Mouse (Mus musculus): Measurements from ENCODE around the gene Olfr91.
A peak's percentile ranks its signal among the peaks of the same experiment; 100 is the strongest.
"Not testable (repeated sequence)": the region's sequence is repeated elsewhere in the genome, so short reads cannot be mapped to it uniquely, and the experiment has no call there.

The Olfr91 gene

DNA sequence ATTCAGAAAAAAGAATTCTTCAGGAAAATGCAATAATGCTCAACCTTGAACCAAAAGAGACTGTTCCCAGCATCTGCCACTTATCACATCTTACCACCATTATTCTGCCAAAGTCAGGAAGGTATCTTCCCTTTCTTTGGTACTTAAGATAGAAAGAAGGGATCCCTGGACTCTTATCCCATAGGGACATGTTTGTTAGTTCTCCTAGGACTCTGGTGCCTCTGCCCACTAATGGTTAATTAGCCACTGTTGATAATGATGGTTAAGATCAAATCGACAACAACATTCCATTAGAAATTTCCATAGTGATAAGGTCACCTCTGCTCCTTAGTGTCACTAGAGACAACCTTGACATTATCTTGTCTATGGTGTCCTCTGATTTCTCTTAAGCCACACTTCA lies at the start of gene Olfr91:
Olfr91 (minus strand) TSS at position 101 of the 400 bp plus-strand sequence.
- DNase-seq, result no peak

DNA sequence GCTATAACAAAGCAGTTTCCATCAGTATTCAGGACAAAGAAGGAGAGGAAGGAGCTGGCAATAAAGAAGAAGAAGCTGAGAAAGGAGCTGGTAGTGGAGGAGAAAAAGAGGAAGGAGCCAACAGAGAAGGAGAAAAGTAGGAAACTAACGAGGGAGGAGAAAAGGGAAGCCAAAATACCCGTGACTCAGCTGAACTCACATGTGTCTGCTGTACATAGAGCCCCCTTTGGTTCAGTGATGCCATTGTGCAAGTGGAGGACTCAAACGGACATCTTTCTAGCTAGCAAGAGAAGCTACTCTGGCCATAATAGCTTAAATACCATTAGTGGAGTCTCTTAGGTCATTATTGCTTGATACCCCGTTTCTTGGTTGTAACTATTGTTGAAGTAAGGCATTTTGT lies 33.3 kb upstream of the Olfr91 start:
- not testable (repeated sequence) for DNase-seq

DNA sequence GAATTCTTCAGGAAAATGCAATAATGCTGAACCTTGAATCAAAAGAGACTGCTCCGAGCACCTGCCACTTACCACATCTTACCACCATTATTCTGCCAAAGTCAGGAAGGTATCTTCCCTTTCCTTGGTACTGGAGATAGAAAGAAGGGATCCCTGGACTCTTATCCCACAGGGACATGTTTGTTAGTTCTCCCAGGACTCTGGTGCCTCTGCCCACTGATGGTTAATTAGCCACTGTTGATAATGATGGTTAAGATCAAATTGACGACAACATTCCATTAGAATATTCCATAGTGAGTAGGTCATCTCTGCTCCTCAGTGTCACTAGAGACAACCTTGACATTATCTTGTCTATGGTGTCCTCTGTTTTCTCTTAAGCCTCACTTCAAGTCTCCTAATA lies 21.9 kb upstream of the Olfr91 start, which contains the start of gene Olfr92:
Olfr92 (minus strand) TSS at position 101 of the 400 bp plus-strand sequence.
- DNase-seq, result no peak

DNA sequence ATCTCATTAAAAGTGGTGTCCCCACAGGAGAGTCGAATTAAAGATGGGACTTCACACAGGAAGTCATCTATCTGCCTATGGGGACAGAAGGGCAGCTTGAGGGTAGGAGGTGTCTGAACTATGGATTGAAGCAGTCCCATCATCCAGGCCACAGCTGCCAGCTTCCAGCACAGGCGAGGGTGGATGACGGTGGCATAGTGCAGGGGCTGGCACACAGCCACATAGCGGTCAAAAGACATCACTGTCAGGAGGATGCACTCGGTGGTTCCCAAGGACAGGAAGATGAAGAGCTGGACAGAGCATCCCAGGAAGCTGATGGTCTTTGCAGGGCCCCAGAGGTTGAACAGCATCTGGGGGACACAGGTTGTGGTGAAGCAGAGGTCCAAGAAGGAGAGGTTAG lies 4.8 kb downstream of the Olfr91 start:
- no peak for DNase-seq

DNA sequence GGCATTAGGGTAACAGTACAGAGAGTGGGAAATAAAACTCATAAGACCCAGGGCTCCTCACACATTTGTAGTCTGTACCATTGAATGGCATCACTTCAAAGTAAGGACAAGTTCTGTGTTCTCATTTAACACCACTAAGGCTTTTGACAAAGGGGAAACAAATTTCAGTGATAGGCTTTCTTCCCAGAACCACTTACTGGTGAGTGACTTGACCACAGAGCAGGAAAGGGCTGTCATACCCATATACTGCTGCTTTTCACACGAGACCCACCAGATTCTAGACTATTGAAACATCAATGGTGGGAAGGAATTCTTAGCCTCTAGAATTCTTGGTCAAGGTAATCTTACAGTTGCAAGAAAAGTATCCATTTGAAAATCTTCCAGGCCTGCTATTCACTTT lies 5.9 kb downstream of the Olfr91 start:
- DNase-seq, result no peak

DNA sequence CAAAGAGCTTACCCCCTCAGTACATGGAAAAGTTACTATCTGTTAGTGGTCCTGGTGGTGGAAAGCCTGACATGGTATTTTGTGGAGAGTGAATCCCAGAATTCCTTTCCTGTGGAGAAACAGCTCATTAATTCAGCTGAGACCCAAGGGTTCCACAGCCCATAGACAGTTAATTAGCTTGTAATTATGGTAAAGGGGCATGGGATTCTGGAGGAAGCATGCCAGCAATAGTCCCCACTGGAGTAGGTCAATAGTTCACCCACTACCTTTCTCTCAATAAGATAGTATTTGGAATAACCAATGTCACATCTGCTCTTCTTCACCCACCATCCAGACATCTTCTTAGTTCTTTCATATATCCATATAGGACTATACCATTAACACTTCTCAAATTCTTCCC lies 9.7 kb downstream of the Olfr91 start, which contains the start of gene Olfr90:
Olfr90 (minus strand) TSS at position 101 of the 400 bp plus-strand sequence.
- DNase-seq, result no peak

DNA sequence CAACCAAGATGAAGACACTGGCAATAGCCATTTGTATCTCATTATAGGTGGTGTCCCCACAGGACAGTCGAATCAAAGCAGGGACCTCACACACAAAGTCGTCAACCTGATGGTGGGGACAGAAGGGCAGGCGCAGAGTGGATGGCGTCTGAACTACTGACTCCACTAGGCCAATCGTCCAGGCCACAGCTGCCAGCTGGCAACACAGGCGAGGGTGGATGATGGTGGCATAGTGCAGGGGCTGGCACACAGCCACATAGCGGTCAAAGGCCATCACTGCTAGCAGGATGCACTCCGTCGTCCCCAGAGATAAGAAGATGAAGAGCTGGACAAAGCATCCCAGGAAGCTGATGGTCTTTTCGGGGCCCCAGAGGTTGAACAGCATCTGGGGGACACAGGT lies 12.5 kb downstream of the Olfr91 start:
- DNase-seq, result no peak

DNA sequence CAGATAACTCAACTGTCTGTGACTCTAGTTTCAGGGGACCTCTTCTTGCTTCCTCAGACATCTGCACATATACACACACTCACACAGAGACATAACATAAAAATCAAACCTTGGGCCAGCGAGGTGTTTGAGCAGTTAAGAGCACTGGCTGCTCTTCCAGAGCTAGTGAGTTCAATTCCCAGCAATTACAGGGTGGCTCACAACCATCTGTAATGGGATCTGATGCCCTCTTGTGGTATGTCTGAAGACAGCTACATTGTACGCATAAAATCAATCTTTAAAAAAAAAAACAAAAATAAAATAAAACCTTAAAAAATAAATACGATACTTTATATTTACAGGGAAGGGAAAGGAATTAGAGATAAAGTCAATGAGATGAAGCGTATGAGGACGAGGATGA lies 13.4 kb downstream of the Olfr91 start:
- no peak for DNase-seq

DNA sequence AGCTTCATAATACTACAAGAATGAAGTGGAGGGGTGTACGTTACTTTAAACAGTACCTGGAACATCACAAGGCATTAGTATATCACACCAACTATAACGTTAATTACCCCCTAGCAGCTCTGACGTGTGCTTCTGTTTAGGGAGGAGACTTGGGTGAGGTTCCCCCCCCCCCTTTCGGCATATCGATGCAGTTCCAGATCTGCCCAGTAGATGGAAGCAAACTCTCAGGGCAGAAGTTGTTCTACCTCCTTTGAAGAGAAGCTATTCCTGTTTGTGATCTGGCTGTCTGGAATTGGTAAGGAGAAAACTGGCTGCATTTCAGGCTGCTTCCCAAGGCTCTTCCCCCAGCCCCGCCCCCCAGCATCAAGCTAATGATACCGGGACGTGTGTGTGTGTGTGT lies 14.8 kb downstream of the Olfr91 start:
- DNase-seq, result no peak

DNA sequence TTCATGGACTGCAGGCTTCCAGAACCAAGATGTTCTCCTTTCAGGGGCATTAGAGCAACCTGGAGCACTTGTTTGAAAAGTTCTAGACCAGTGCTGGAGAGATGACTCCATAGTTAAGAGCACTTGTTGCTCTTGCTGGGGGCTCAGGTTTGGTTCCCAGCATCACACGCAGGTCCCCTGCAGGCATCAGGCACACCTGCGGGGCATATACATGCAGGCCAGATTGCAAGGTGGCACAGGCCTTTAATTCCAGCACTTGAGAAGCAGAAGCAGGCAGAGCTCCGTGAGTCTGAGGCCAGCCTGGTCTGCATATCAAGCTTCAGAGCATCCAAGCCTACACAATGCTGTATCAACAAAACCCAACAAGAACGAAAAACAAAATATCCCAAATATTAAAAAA lies 16.4 kb downstream of the Olfr91 start:
- no peak for DNase-seq

DNA sequence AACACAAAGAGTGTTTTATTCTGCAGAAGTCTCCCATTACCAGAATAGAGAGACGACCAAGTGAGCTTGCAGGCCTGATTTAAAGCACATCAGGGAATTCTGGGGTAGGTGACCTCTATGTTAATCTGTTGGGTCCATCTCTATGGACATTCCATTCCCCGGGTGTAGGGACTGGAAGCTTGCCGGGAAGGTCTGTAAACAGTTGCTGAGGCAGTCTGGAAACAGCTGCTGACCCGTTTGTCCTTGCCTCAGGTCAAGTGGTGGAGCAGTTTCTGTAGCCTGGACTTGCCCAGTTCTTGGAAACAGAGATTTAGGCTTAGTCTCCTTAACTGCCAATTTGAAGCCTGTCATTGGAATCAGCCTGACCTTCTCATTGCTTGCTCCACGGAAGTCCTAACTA lies 18.0 kb downstream of the Olfr91 start:
- no peak for DNase-seq

DNA sequence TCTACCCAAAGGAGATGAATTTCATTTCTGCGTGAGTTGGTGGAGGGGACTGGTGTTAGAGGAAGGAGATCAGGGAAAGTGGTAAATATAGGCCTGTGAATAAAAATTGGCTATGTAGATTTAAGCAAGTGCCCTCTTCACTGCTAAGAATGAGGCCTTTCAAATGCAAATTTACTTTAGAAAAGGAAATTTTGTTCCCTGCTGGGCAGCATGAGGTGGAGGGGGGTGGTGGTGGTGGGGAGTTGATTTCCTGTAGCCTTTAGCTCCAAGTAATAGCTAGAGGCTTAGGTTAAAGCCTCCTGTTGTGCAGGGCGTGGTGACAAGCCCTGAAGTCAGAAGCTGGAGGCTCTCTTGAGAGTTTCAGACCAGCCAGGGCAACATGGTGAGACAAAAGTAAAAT lies 19.1 kb downstream of the Olfr91 start:
- DNase-seq, result no peak

DNA sequence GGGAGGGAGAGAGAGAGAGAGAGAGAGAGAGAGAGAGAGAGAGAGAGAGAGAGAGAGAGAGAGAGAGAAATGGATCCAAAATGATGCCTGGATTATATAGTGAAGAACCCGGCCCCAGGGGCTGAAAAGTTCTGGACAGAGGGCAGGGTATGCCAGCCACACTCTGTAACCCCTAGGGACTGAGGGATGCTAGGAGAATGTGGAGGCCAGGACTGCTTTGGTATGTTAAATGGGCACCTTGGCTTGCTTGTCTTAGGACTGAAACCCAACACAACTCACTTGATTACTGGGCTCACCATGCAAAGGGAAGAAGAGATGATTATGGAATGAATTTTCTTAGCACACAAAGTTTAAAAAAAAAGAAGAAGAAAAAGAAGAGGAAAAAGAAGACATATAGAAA lies 19.9 kb downstream of the Olfr91 start:
- no peak for DNase-seq

DNA sequence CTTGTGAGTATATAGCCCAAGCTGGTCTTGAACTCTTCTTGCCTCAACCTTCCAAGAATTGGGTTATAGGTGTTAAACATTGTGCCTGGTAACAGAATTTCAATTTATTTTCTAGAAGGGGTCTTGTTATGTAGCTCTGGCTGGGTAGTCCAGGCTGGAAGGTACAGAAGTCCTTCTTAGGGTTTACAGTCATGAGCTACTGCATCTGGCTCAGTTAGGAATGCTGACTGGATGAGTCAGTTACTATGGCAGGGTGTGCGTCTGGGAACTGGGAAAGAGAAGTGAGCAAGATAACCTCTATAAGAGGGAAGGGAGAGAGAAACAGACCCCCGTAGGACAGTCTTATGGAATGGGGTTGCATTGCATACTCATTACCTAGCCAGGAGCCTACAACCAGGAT lies 22.3 kb downstream of the Olfr91 start:
- peak; percentile 2 for DNase-seq

DNA sequence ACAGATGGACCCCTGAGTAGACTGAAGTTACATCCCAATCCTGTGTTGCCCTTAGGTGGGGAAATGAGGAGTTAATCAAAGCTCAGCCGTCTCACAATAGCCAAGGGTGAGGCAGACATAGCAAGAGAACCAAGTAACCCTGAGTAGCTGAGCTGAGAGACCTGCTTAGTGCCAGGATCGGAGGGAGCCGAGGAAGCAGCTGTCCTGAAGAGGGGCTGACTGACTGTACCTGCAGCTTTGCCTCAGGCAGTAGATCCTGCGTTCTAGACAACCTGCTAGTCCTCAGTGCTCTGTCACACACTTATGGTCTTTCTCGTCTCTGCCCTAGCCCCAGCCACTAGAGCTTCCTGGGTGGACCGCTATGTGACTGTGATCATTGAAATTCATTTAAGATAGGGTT lies 22.9 kb downstream of the Olfr91 start:
- DNase-seq, result peak; percentile 8

DNA sequence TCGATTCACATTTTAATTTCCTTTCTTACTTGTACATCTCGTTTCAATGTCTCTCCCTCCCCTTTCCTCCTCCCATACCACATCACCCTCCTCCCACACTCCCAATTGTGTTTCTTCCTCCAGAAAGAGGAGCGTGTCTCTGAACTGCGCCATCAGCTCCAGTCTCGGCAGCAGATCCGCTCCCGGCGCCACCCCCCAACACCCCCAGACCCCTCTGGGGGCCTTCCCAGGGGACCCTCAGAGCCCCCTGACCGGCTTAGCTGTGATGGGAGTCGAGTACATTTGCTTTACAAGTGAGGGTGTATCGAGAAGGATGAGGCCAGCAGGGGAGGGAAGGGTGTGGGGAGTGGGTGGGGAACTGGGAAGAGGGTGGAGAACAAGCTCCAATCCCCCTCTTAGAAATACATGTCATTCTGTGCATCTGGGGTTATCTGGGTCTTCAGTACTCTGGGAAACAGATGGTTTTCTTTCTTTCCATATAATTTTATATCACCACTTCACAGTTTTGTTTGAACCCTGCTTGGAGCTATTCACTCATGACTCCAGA lies 25.3 kb downstream of the Olfr91 start:
- DNase-seq, result no peak

DNA sequence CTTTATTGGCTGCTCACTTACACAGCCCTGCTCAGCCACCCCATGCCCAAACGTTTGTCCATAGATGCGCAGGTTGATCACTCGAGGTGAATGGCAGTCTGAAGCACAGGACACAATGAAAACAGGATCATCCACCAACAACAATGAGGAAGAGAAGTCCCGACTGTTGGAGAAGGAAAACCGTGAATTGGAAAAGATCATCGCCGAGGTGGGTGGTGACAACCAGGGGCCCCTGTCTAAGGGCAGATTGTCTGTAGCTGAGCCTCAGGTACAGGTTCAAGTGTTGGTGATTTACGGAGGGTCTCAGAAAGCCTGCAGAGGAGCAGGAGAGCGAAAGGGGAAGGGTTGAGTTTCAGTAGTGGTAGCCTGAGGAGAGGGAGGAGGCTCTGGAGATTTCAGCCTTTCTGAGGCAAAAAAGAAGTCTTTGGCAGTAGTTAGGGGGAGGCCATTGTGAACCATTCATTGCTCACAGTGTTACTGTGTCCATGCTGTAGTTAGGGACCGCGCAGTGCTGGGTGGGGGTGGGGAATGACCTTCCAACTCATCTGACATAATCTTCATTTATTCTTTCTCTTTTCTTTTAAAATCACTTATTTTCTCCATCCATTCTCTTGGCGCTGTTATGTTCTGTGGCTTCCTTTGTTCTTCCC lies 25.9 kb downstream of the Olfr91 start:
- DNase-seq, result no peak

DNA sequence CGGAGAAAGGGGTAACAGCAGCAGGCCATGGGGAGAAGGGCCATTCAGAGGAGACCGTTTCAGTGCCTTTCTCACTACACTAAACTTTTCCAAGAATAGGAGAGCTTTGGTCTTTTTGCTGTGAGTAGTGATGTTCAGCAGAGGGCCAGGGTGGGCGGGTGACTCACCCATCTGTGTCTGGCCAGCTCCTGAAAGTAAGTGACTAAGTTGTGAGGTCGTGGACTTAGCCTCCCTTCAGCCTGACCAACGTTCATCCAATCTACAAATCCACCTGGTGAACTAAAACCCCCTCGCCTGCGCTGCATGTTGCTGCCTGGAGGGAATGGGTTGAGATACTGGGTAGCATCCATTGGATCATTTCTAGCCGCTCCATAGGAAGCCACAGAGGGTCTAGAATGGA lies 28.0 kb downstream of the Olfr91 start:
- DNase-seq, result no peak

DNA sequence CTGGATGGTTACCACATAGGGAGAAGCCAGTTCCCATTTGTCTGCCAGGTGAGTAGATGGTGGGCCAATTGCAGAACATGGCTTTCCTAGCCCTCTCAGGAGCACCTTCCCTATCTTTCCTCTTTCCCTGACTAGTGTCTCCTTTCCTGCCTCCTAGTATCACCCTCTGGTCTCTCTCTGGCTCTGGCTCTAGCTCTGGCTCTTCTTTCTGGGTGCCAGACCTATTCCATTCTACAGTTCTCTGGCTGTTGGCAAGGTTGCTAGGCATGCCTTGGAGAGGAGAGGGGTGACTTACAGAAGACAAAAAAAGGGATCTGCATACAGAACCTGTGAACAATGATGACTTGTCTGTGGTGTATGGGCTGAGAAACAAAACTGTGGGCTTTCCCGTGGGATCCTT lies 30.2 kb downstream of the Olfr91 start:
- no peak for DNase-seq

DNA sequence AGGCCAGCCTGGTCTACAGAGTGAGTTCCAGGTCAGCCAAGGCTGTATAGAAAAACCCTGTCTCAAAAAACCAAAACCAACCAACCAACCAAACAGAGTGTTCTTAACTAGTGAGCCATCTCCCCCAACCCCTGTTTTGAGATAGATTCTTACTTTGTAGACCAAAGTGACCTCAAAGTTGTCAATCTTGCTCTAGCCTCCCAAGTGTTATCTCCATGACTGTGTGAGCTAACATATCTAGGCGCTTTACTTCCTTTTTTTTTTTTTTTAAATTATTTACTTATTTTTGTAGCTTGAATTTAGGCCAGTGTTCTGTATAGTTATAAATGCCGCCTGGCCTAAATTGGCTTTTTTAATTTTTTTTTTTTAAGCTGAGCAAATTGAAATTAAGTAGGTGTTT lies 32.1 kb downstream of the Olfr91 start:
- DNase-seq, result no peak

DNA sequence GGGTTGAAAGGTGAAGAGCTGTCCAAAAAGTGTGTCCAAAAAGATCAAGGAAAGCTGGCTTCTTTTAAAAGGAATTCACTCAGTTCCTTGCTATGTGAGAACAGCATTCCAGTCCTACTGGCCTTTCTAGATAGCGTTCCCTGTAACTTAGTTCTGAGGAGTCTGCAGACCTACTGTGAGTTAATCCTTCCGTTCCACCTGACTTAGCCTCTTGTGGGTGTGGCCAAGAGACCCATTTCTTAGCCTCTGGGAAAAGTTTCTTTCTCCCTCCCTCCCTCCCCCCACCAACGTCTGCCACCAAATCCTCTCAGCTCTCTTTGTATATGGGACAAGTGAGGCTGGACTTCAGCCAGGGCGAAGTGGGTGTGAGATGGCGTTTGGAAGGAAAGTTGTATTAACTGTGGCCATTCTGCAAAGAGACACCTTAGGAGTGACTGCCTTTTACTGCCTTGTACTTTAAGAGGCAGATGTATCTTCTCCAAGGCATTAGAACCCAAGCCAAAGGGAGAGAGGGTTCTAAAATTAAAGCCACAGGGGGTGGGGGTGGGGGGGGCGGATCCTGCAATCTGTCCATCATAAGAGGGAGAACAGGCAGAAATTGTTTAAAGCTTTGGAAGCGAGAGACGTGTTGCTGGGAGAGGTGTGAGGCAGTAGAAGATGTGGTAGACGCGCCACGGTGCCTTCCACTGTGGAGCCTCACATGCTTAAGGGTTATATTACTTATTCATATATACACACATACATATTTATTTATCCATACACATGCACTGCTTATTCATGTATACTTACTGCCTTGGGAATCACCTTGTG lies 34.2 kb downstream of the Olfr91 start:
- DNase-seq, result no peak

DNA sequence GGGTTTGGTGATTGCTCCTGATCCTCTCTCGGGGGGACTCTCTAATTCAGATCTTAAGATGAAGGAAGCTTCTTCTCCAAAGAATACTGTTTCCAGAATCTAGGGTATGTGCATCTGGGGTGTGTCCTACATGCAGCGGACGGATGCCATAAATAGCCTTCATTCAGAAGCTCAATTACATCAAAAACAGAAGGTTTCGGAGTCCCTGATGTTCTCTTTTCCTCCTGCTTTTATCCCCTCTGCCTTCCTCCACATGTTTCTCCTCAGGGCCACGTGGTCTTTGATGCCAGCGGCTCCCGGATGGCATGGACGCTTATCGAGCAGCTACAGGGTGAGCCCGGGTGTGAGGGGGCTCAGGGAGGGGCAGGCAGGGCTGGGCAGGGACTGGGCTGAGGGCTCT lies 35.0 kb downstream of the Olfr91 start:
- DNase-seq, result no peak

DNA sequence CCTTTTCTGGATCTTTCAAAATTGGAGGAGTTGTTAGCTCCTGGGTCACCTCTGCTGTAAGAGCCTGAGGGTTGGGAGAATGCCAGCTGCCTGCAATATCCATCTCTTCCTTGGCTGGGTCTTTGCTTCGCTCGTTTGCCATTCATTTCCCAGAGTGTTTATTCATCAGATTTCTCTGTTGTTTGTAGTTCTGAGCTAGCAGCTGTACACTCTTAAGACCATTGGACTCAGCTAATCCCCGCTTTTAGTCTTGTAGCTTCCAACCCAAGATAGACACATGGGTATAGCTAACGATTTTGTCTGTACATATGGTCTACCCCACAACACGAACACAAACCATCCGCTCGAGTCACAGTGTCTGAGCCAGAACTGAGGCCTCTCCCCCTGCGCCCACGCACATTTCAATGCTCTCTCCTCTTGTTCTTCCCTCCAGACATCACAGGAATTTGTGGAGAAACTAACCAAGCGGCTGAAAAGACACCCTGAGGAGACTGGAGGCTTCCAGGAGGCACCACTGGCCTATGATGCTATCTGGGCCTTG lies 35.9 kb downstream of the Olfr91 start:
- peak; percentile 83 for DNase-seq

DNA sequence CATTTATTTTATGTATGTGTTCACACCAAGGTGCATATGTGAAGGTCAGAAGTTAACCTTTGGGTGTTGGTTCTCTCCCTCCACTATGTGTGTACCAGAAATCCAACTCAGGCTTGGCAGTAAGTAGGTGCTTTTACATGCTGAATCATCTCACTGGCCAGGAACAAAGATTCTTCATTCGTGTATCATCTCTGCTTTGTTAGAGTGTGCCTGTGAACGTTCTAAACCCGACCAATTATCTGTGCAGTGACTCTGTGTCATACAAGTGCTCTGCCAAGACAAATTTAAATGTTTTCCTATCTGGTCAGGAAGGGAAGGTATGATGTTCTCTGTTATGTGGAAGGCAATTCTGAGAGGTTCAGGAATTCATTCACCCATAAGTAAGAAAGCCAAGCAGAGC lies 36.6 kb downstream of the Olfr91 start:
- DNase-seq, result no peak
